Mouse (Mus musculus): ENCODE results near the gene Kncn. TPM values are rescaled to one million over a fixed set of nuclear protein-coding genes. Genes with fewer than 3 reads are reported as not detected.

Gene Kncn
- polyA plus RNA-seq, 2 experiments from 2014 or later = not detected

DNA sequence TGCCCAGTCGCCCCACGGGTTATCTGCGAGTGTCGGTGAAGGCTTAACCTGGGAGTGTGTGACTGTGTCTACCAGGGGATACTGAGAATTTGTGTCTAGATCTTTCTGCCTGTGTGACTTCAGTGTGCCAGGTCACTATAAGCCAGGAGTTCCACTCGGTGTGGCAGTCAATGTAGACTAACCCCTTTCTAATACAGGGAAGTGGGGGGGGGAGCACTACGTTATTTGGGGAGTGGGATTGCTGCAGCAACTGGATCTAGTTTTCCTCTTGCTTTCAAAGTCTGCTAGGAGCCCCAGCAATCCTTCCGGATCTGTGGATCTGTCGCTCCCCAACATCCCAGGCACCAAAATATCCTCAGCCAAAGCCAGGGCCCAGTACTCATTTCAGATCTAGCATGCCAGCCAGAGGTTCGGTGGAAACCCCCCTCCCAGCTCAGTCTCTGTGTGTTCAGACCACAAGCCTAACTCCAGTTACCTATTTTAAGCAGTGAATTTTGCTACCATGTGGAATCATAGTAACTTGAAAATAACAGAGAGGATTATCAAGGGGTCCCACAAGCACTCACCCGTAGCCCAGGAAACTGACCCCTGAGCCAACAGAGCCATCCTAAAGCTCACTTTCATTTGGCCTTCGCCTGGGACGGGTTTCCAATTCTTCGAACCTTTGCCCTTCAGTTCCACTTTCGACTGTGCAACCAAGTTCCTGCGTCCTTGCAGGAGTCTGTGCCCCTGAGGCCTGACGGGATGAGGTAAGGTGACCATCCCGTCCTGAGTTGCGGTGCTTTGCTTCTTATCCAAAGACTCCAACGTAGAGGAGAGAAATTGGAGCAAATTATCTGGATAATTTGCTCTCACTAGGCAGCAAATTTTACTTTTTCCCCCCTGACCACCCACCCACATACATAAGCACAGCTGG is 53.1 kb downstream of the Kncn start:
- ATAC-seq = no peak

DNA sequence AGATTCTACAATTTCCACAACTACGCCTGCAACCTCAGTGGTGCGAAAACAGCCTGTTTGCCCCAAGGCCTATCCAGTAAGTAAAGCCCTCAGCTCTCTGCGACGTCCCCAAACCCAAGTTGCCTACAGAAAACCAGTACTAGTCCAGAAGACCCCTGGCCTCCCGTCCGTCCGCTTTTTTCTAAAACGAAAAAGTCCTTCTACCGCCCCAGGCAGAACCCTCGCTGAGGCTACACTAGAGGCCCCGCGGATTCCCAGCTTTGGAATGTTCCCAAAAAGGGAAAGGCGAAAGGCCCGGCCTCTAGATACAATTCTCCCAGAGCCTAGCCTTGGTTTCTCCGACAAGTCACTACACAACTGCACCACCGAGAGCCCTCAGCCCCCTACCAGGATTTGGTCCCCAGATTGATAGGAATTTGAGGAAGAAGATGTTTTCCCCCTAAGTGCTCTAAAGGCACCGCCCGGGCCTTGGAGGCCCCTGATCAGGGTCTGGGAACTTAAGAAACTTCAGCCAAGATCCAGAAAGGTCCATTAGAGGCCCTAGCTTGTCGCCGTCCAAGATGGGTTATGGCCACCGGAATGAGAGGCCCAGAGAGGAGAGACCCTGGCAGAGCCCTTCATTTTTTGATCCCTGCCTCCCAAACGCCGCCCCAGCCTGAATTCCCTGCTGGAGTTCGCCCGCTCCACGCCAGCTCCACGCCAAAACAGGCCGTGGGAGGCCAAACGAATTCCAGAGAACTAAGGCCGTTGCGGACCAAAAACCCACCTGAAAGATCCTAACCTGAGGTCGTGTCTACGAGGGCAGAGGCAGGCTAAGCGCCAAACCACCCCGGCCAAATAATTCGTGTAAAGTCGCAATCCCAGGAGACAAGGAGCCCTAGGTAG is 54.3 kb downstream of the Kncn start:
- ATAC-seq = no peak

Other genes with a start within 250 kb of the Kncn start
- gene Cyp4b1, start 236.7 kb upstream of the Kncn start, polyA plus RNA-seq (2017; shearing (Covaris generic)) = not detected
- gene Efcab14, start 146.7 kb upstream of the Kncn start, polyA plus RNA-seq (2017; shearing (Covaris generic)) = 10 to 100 TPM; 43.4 TPM
- gene Tex38, start 103.4 kb upstream of the Kncn start, polyA plus RNA-seq (2017; shearing (Covaris generic)) = under 1 TPM in 1 of 2 experiments, not detected in 1; 0.92 TPM
- gene Atpaf1, start 99.6 kb upstream of the Kncn start, polyA plus RNA-seq (2017; shearing (Covaris generic)) = 10 to 100 TPM; 22.3 to 25.4 TPM
- gene Mob3c, start 56.3 kb upstream of the Kncn start, polyA plus RNA-seq (2017; shearing (Covaris generic)) = 10 to 100 TPM in 1 of 2 experiments, 1 to 10 TPM in 1; 10.0 to 13.4 TPM
- 10 to 100 TPM; 30.7 to 46.8 TPM for gene Mknk1, start 45.2 kb upstream of the Kncn start, polyA plus RNA-seq (2017; shearing (Covaris generic))
- not detected for gene 6430628N08Rik, start 6.3 kb downstream of the Kncn start, polyA plus RNA-seq (2017; shearing (Covaris generic))
- gene Dmbx1, start 55.5 kb downstream of the Kncn start, polyA plus RNA-seq (2017; shearing (Covaris generic)) = not detected
- 10 to 100 TPM; 35.9 to 43.4 TPM for gene Faah, start 133.5 kb downstream of the Kncn start, polyA plus RNA-seq (2017; shearing (Covaris generic))
- 10 to 100 TPM; 21.7 to 26.9 TPM for gene Nsun4, start 169.5 kb downstream of the Kncn start, polyA plus RNA-seq (2017; shearing (Covaris generic))
- gene Uqcrh, start 190.7 kb downstream of the Kncn start, polyA plus RNA-seq (2017; shearing (Covaris generic)) = 1,000 to 10,000 TPM in 1 of 2 experiments, 100 to 1,000 TPM in 1; 979 to 1,004 TPM
- gene Lrrc41, start 190.9 kb downstream of the Kncn start, polyA plus RNA-seq (2017; shearing (Covaris generic)) = 10 to 100 TPM; 17.5 to 17.9 TPM
- gene Rad54l, start 239.3 kb downstream of the Kncn start, polyA plus RNA-seq (2017; shearing (Covaris generic)) = 10 to 100 TPM; 10.2 to 11.8 TPM
- gene Pomgnt1, start 239.4 kb downstream of the Kncn start, polyA plus RNA-seq (2017; shearing (Covaris generic)) = 1 to 10 TPM; 6.0 to 8.2 TPM

Data from activated CD4-positive, CD25-positive, alpha-beta regulatory T cell, adult 4 months (primary cell).